Mouse (Mus musculus): ENCODE data around the gene Taar5.

Taar5 gene

DNA sequence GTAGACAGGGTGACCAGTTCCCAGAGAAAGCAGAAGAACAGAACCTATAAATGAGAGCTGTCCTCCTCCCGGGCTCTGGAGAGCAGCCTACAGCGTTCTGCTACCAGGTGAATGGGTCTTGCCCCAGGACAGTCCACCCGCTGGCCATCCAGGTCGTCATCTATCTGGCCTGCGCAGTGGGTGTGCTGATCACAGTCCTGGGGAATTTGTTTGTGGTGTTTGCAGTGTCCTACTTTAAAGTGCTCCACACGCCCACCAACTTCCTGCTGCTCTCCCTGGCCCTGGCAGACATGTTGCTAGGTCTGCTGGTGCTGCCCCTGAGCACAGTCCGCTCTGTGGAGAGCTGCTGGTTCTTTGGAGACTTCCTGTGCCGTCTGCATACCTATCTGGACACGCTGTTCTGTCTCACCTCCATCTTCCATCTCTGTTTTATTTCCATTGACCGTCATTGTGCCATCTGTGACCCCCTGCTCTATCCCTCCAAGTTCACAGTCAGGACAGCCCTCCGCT is at the start of gene Taar5:
Gene Taar5, plus strand, starts transcription at position 51 of the 510 bp plus-strand sequence.
- no peak for DNase-seq (ENCODE audit: low read depth)

DNA sequence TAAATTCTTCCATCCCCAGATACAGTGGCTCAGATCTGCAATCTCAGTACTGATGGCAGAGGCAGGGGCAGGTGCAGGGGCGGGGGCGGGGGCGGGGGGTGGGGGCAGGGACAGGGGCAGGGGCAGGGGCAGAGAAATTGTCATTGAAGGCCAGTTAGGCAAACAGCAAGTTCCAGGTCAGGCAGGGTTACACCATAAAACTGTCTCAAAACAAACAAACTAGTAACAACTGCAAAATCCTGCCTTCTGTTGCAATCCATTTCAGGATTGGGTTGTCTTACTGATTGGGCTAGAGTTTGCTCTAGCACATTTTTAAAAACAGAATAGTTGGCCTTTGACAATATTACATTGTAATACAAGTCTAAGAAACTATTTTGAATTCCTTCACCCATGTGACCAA is 48.0 kb upstream of the Taar5 start:
- no peak for DNase-seq (ENCODE audit: low read depth)

GRCm38 (mm10) chr10:23923941-23924340 is 46.6 kb upstream of the Taar5 start:
- DNase-seq (ENCODE audit: low read depth), result no peak

GRCm38 (mm10) chr10:23937613-23938012 is 32.9 kb upstream of the Taar5 start:
- no peak for DNase-seq (ENCODE audit: low read depth)

DNA sequence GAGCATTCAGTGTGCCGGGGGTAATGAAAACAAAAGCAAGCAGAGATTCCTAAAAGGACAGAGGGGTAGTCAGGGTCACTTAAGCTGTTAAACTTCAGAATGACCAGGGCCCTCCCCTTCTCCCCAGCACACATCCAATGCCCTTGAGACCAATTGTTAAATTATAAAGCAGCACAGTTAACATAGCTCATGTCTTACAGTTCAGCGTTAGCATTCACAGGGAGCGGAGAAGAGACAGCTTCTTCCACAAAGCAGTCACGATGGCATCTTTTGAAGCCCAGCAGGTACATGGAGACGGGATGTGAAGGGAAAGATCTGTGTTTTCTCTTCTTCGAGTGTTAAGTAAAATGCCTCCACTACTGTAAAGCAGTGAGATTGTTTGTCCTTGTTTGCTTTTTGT is 32.2 kb upstream of the Taar5 start, which contains the start of gene Taar2:
Gene Taar2, plus strand, starts transcription at position 261 of the 400 bp plus-strand sequence.
- DNase-seq (ENCODE audit: low read depth), result no peak

DNA sequence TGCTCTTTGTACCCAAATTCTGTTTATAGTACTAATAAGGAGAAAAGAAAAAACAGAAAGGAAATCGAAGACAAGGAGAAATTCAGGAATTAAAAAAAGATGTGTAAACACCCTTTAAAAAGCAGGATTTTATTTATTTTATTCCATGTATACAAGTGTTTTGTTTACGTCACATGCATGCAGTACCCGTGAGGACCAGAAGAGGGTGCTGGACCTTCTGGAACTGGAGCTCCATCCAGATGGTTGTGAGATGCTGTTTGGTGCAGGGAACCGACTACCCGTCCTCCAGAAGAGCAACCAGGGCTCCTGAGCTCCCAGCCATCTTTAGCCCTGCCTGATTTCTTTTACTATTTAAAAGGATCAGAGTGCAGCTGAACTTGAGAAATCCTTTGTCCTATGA is 28.0 kb upstream of the Taar5 start:
- DNase-seq (ENCODE audit: low read depth), result no peak

DNA sequence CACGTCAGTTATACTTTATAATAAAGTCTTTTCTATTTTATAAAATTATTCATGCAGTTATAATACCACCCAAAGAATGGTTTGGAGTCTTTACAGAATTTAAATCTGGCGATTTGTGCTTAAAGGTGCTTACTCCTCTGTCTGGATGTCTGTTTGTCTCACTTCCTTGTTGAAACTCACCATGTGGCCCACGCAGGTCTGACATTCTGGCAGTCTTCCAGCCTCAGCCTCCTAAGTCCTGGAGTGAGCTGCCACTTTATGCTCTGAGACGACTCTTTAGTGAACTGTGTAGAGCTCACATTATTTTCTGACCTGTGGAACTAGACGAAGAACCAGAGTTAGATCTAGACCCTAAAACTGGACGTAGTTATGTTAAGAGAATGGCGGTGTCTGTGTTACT is 22.5 kb upstream of the Taar5 start:
- no peak for DNase-seq (ENCODE audit: low read depth)

- no peak for DNase-seq (ENCODE audit: low read depth)
Observed at GRCm38 (mm10) chr10:23949508-23950005, 20.9 kb upstream of the Taar5 start, which contains the start of gene Taar3. TSS of gene Taar3 (plus strand) at chr10:23949558.

DNA sequence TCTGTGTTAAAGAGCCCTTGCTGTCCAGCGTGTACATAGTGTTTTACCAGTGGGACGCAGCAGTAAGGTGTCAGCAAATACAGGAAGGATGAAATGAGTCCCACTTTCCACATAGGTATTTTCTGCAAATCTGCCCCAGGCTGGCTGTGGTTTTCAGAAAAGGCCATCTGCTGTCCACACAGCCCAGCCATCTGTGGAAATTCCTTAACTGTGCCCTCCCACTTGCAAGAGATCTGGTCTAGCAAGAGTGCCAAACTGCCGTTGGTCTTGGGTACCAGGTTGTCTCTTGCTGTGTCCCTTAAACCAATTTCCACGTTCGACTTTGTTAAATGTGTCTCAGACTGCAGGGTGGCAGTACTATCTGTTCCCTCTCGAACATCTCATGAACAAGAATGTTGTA is 18.8 kb upstream of the Taar5 start:
- no peak for DNase-seq (ENCODE audit: low read depth)

- DNase-seq (ENCODE audit: low read depth), result no peak
Observed at GRCm38 (mm10) chr10:23959071-23959470, 11.4 kb upstream of the Taar5 start.

GRCm38 (mm10) chr10:23960444-23960915 is 10.0 kb upstream of the Taar5 start, which contains the start of gene Taar4:
TSS of gene Taar4 (plus strand) at chr10:23960494.
- no peak for DNase-seq (ENCODE audit: low read depth)

DNA sequence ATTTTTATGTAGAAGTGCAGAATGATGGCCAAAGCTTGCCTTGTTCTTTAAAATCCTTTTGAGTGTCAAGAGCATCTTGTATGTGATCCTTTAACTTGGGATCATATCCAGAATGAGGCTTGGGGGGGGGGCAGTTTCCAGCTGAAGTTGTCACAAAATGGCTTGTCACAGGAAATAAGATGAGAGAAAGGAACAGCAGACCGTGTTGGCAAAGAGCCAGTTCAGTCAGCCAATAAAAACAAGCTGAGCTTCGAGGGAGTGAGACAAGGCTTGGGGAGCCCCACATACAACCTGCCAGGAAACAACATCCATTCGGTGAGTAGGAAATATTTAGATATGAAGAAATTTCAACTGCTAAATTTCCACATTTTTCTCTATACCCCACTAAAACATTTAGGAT is 7.1 kb upstream of the Taar5 start:
- no peak for DNase-seq (ENCODE audit: low read depth)

- DNase-seq (ENCODE audit: low read depth), result no peak
Observed at GRCm38 (mm10) chr10:23964921-23965610, 5.4 kb upstream of the Taar5 start.

DNA sequence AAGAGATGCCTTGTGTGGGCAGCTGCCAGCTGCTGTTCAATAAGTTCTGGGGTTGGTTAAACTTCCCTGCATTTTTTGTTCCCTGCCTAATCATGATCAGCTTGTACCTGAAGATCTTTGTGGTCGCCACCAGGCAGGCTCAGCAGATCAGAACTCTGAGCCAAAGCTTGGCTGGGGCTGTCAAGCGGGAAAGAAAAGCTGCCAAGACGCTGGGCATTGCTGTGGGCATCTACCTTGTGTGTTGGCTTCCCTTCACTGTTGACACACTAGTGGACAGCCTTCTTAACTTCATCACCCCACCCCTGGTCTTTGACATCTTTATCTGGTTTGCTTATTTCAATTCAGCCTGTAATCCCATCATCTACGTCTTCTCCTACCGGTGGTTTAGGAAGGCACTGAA is 750 bp downstream of the Taar5 start:
- DNase-seq (ENCODE audit: low read depth), result no peak

GRCm38 (mm10) chr10:23977958-23978357 is 7.5 kb downstream of the Taar5 start:
- DNase-seq (ENCODE audit: low read depth), result no peak

DNA sequence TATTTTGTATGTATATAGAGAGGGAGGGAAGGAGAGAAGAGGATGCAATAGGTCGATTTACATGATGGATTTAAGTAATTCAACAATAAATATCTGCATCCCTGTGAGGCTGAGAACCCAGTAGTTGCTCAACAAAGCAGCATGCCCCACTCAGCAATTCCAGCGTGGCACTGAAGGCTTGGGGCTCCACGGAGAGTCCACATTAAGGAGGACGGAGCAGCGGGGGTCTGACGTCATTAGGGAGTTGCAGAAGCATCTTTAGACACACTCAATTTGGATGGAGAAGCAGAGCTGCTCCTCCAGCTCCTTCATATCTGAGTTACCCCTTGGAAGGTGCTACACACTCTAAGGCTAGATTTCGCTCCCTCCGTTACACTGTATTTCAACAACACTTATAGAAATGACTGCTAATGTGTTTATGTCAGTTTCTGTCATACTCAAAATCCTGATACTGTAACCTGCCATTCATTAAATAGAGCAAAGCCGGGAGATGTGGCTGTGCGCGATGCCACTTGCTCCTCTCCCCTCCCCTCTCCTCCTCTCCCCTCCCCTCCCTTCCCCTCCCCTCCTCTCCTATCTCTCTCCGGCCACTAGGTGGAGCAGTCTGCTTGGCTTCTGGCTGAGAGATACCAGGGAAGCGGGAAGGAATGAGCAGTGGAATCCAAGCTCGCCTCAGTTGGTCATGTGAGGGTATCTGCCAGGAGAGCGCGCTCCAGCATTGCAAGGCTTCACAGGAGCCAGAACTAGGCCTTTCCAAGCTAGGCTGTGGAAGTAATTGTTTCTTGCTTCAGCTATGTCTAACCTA is 8.6 kb downstream of the Taar5 start:
- peak; percentile 22 for DNase-seq (ENCODE audit: low read depth)

DNA sequence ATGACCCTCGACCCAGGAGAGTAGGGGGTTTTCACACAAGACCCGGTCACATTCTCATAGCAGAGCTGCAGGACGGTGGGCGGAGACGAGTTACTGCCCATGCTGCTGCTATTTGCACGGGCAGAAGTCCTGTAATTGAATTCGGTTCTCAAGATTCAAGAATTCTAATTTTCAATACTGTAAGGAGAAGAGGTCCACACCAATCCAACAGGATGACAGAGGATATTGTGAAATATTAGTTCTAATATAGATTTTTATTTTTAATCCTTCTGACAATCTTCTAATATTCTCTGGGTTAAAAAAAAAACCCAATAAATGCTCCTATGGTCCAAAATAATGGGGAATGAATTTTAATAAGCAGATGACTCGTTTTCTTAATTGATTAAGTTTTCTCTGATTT is 15.0 kb downstream of the Taar5 start, which contains the start of gene Taar6:
Gene Taar6, minus strand, starts transcription at position 101 of the 400 bp plus-strand sequence.
- no peak for DNase-seq (ENCODE audit: low read depth)

DNA sequence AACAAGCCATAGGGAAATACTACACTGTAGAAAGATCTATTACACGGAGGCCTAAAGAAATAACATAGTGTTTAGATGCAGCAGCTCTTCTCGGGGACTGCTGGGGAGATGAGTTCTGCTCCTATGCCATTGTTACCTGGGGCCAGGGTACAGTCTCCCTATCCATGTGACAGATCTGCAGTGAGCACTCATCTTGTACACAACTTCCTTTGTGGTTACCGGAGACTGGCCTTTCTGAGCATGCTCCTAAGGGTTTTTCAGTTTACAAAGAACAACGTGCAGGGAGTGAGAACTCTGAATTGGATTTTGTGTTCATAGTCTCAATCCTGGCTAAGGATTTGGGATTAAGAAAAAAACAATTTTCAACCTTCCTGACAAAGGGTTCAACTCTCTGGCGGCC is 15.9 kb downstream of the Taar5 start:
- DNase-seq (ENCODE audit: low read depth), result no peak

DNA sequence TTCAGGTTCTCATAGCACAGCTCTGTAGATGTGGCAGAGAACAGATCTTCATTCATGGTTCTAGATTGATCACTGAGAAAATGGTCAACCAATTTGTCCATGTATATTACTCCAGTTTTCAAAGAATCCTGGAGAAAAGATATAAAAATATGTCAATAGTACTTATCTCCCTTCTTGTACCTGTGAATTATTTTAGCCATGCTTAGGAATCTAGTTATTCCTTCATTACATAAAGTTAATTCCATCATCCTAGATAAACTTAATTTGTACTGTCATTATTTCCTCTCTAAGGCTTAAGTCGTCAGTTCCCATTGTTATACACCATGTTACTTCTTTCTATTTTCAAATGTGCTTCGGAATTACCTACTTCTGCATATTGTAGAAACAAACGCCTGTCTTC is 22.9 kb downstream of the Taar5 start, which contains the start of gene Taar7a:
Gene Taar7a, minus strand, starts transcription at position 101 of the 400 bp plus-strand sequence.
- DNase-seq (ENCODE audit: low read depth), result no peak

DNA sequence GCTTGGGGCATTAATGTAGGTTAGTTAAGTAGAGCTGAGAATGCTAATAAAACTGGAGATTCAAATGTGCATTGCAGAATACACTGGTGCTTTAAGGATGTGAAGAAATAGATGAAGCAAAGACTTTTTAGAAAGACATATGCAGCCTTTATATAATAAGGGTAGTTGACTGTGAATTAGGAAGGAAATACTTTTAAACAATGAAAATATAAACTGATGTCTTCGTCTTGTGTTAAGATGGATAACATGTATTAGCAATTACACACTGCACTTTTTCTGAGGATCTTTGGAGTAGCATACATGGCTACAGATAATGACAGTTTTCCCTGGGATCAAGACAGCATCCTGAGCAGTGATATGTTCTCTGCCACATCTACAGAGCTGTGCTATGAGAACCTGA is 29.1 kb downstream of the Taar5 start, which contains the start of gene Taar7b:
Gene Taar7b, plus strand, starts transcription at position 301 of the 400 bp plus-strand sequence.
- DNase-seq (ENCODE audit: low read depth), result no peak

GRCm38 (mm10) chr10:24006442-24006841 is 35.9 kb downstream of the Taar5 start:
- DNase-seq (ENCODE audit: low read depth), result no peak

DNA sequence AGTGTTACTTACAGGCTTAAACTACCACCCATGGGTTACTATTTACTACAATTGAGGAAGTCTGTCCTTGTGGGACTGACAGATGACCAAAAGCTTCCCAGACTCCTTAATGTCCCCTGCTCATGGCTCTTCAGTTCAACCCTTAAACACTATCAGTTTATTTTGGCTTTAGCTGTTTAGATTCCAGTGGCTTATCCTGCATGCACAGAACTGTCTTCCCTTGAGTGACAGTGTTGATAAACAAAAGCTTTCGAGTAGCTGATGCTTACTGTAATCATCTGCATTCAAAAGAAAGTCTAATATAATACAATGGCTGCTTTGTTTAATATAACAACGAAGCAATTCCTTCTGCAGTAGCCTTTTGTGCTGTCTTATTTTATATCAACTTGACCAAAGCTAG is 36.5 kb downstream of the Taar5 start:
- no peak for DNase-seq (ENCODE audit: low read depth)

Measured in fibroblast of lung, adult 2 months (primary cell).